Mouse (Mus musculus) intestine, embryonic 16.5 days (tissue): ENCODE measurements around the gene Timm10. TPM values are rescaled to one million over a fixed set of nuclear protein-coding genes. Genes with fewer than 3 reads are reported as not detected.

ENCODE experiments used
- ATAC-seq: fragments of 200-750 bp; cut with Nextera tagmentation; 2 replicates; pipeline ENCODE4 v1.8.0; 2017; ENCODE audit warnings: moderate TSS enrichment, moderate library complexity
- H3K27ac ChIP-seq: fragments of 300-500 bp; sonication (generic); 2 replicates; pipeline ENCODE4 v1.5.1; 2014; ENCODE audit warnings: mild to moderate bottlenecking, low read length
- H3K27me3 ChIP-seq: fragments of 300-500 bp; sonication (generic); replicated peaks from 2 replicates; pipeline ENCODE4 v1.6.1; 2014; ENCODE audit warnings: low read length, control low read depth, mixed read lengths; ENCODE audit not compliant: control insufficient read depth, insufficient read depth
- H3K36me3 ChIP-seq: fragments of 300-500 bp; sonication (generic); 2 replicates; pipeline ENCODE4 v1.6.1; 2014; ENCODE audit warnings: low read length, control low read depth; ENCODE audit not compliant: control insufficient read depth, insufficient read depth
- H3K4me1 ChIP-seq: fragments of 300-500 bp; sonication (generic); 2 replicates; pipeline ENCODE4 v1.6.1; 2014; ENCODE audit warnings: low read length, control low read depth, mixed read lengths; ENCODE audit not compliant: control insufficient read depth, insufficient read depth
- H3K4me2 ChIP-seq: fragments of 300-500 bp; sonication (generic); 2 replicates; pipeline ENCODE4 v1.6.1; 2014; ENCODE audit warnings: low read depth, low read length, control low read depth
- H3K4me3 ChIP-seq: fragments of 300-500 bp; sonication (generic); 2 replicates; pipeline ENCODE4 v1.5.1; 2014; ENCODE audit warnings: mild to moderate bottlenecking, low read length
- H3K9ac ChIP-seq: fragments of 300-500 bp; sonication (generic); 2 replicates; pipeline ENCODE4 v1.6.1; 2014; ENCODE audit warnings: low read depth, low read length
- H3K9me3 ChIP-seq: fragments of 300-500 bp; sonication (generic); 2 replicates; pipeline ENCODE4 v1.6.1; 2016; ENCODE audit warnings: low read length, control low read depth; ENCODE audit not compliant: control insufficient read depth
- WGBS: fragments of 180-500 bp; shearing (Covaris S2); extraction: QIAGEN DNeasy Blood & Tissue Kit; methylation state at CpG from one replicate; pipeline ENCODE4 v1.1.7; 2014; 5-methylcytosine and 5-hydroxymethylcytosine counted together
- polyA plus RNA-seq: library from polyadenylated mRNA; unstranded; fragments of >200 nt; fragmentation: Nextera tagmentation; extraction: Ambion mirVana; gene quantifications from 2 replicates; pipeline ENCODE4 v1.2.1, GENCODE M21; 2015

Gene Timm10
- polyA plus RNA-seq, 1 experiment from 2014 or later = 59.7 TPM

DNA sequence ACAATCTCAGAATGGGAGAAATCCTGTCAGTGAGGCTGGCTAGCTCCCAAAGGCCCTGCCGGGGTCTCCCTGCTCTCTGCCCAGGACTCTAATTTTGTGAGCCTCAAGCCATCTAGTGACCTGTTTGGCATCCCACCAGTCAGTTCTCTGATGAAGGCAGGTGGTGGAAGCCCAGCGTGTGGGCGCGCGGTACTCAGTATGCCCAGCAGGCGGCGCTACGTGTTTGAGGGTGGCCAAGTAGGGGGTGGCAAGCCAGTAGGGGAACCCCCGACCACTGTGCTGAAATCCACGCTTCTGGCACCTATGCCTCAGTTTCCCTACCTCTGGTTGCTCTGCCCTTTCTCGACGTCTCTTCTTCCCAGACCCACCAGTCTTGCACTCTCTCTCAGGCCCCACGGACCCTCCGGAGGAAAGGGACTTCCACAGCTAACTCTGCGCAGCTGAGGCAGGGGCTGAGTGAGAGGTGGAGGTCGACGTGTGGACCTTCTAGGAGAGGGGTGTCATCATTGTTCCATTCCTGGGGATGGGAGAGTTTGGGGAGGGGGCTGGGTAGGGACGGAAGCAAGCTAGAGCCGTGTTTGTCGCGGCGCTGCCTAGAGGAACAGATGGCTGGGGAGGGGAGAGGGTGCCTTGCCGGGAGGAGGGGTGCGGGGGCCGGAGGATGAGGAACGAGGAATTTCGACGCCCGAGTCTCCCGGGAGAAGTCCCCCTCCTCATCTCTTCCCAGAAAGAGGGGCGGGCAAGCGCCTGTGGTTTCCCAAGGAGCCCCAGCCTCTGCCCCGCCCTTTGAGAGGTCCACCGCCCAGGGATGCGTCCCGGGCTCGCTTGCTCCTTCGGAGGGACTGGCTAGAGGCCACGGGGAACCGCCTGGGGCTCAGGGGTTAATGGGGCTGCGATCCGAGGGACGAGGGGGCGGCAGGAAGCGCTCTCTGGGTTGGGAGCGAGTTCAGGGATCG, 39.1 kb downstream of the Timm10 start:
- H3K4me2 ChIP-seq = peak overlapping the region; percentile 78
- H3K27ac ChIP-seq = no peak overlapping the region
- H3K4me1 ChIP-seq = peaks cover 11% of the 10 kb centered on the region
- H3K36me3 ChIP-seq = peaks cover 4% of the 10 kb centered on the region
- no peaks in the 10 kb centered on the region for H3K9me3 ChIP-seq
- peak overlapping the region; percentile 40 for H3K4me3 ChIP-seq
- WGBS = 2% methylated on average over 46 of the region's 47 CpGs
- peak; percentile 52 for ATAC-seq
- H3K9ac ChIP-seq = peak overlapping the region; percentile 62
- H3K27me3 ChIP-seq = peaks cover 35% of the 10 kb centered on the region

DNA sequence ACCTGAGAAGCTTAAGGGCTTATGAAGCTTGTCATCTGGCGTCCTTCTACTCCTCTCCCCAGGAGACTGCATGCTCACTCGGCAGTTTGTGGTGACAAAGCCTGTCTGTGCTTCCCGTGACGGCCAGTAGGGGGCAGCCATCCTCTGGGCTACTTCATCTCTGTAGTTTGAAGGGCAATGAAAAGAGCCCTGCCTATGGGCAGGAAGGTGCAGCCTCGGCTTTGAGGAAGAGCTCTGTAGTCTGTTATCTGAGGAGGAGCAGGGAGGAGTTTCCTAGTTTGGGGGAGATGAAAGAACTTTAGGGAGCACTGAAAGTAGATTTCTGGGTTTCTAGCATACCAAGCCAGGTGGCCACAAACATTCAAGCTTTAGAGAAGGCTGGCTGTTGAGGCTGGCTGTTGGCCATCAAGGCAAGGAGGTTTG, 41.7 kb downstream of the Timm10 start:
- Histone ChIP-seq H3K9me3 (no peaks in the 10 kb centered on the region), H3K4me1 (peaks cover 20% of the 10 kb centered on the region), H3K27ac (no peak overlapping the region), H3K27me3 (peaks cover 60% of the 10 kb centered on the region), H3K4me3 (no peak overlapping the region), H3K9ac (no peak overlapping the region), H3K36me3 (no peaks in the 10 kb centered on the region), H3K4me2 (no peak overlapping the region)
- WGBS = 8% methylated on average over 5 of the region's 5 CpGs
- ATAC-seq = no peak

DNA sequence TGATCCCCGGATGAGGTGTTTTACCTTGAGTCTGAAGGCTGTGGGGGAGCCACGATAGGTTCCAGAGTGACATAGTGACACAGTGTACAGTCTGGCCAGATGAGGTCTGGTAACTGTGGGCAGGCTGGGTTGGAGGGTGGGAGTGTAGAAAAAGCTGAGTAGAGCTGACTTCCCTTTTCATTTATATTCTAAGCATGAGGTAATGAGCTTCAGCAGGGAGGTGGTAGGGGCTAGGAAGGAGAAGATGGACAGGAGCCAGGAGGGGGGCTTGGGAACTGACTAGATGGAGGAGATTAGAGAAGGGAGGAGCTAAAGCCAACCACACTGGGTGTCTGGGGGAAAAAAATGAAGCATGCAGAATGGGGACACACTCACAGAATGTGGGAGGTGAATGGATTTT, 42.2 kb downstream of the Timm10 start:
- H3K4me3 ChIP-seq = no peak overlapping the region
- no peaks in the 10 kb centered on the region for H3K36me3 ChIP-seq
- H3K9me3 ChIP-seq = no peaks in the 10 kb centered on the region
- 60% methylated on average over 2 of the region's 2 CpGs for WGBS
- no peak overlapping the region for H3K4me2 ChIP-seq
- H3K4me1 ChIP-seq = peaks cover 20% of the 10 kb centered on the region
- no peak overlapping the region for H3K27ac ChIP-seq
- ATAC-seq = no peak
- H3K9ac ChIP-seq = no peak overlapping the region
- H3K27me3 ChIP-seq = peaks cover 64% of the 10 kb centered on the region

DNA sequence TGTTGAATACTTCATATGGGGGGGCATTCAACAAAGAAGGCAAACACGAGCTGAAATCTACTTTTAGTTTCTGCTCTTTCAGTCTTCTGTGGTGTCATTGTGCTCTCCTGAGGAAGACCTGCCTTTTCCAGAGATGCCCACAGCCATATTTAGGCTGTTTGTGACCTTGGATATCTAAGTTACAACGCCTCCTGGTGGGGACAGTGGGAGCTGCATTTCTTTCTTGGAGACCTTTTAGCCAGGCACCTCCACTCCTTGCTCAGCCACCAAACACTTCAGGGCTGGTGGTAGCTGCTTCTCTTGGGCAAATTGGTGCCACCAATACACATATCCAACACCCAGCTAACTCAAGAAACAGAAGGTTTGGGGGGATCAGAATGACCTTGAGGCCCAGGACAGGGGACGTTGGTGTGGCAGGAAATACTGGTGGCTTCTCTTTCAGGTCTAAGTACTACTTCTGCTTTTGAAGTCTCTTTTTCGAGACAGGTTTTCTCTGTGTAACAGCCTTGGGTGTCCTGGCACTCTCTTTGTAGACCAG, 43.9 kb downstream of the Timm10 start:
- H3K36me3 ChIP-seq = no peaks in the 10 kb centered on the region
- 64% methylated on average over 4 of the region's 4 CpGs for WGBS
- ATAC-seq = no peak
- H3K9ac ChIP-seq = no peak overlapping the region
- H3K27ac ChIP-seq = no peak overlapping the region
- no peak overlapping the region for H3K4me3 ChIP-seq
- no peaks in the 10 kb centered on the region for H3K9me3 ChIP-seq
- peaks cover 78% of the 10 kb centered on the region for H3K27me3 ChIP-seq
- peaks cover 17% of the 10 kb centered on the region for H3K4me1 ChIP-seq
- H3K4me2 ChIP-seq = no peak overlapping the region

DNA sequence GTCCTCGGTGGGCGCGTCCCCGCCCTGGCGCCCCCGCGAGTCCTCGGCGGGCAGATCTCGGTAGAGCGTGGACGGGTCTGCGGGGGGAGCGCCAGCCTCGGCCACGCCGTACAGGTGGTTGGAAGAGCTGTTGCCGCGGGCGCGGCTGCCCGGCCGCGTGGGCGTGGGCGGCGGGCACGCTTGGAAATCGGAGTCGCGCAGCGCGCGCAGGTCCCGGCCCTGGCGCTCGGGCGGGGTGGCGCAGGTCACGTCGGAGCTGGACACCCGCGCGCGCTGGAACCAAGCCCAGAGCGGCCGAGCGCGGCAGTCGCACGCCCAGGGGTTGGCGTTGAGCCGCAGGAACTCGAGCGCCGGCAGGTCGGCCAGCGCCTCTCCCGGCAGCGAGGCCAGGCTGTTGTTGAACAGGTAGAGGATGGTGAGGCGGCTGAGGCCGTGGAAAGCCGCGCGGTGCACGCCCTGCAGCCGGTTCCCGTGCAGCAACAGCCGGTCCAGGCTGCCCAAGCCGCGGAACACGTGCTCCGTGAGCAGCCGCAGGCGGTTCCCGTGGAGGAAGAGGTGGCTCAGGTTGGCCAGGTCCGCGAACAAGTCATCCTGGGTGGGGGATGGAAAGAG, 45.4 kb downstream of the Timm10 start:
- 2% methylated on average over 71 of the region's 78 CpGs for WGBS
- H3K36me3 ChIP-seq = no peaks in the 10 kb centered on the region
- peaks cover 68% of the 10 kb centered on the region for H3K27me3 ChIP-seq
- peaks cover 9% of the 10 kb centered on the region for H3K4me1 ChIP-seq
- H3K4me3 ChIP-seq = peak overlapping the region; percentile 55
- peak overlapping the region; percentile 55 for H3K9ac ChIP-seq
- no peak overlapping the region for H3K27ac ChIP-seq
- H3K9me3 ChIP-seq = no peaks in the 10 kb centered on the region
- peak; percentile 63 for ATAC-seq
- H3K4me2 ChIP-seq = peak overlapping the region; percentile 97

DNA sequence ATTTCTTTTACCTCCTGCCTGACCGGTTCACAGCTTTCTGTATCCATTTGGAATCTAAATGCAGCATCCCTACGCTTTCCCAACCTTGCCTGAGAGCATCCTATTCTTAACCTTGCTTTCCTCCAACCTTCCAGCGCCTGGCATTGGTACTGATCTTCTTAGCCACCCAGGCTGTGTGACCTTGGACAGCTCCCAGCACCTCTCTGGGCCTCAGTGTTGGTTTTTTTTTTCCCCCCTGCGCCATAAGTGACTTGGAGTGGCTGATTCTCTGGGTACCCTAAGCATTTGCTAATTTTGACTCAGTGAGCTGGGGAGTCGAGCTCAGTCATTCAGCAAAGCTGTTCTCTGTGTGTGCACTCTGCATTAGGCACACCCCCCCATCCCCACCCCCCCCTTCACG, 49.0 kb downstream of the Timm10 start:
- Histone ChIP-seq H3K36me3 (no peaks in the 10 kb centered on the region), H3K9me3 (no peaks in the 10 kb centered on the region), H3K27me3 (peaks cover 49% of the 10 kb centered on the region), H3K4me2 (no peak overlapping the region), H3K4me1 (peaks cover 9% of the 10 kb centered on the region), H3K4me3 (no peak overlapping the region), H3K27ac (no peak overlapping the region), H3K9ac (no peak overlapping the region)
- WGBS = 50% methylated on average over 6 of the region's 6 CpGs
- ATAC-seq = no peak

Other genes with a start within 250 kb of the Timm10 start
- 57.2 and 64.1 TPM in 2 replicates for gene Ctnnd1, start 176.2 kb upstream of the Timm10 start, polyA plus RNA-seq
- 0.07 and 0.12 TPM in 2 replicates for gene Btbd18, start 167.9 kb upstream of the Timm10 start, polyA plus RNA-seq
- 184 and 206 TPM in 2 replicates for gene Selenoh, start 156.2 kb upstream of the Timm10 start, polyA plus RNA-seq
- gene Gm28635, start 149.0 kb upstream of the Timm10 start, polyA plus RNA-seq = not detected in 2 replicates
- 29.0 and 31.6 TPM in 2 replicates for gene Med19, start 148.6 kb upstream of the Timm10 start, polyA plus RNA-seq
- 151 and 163 TPM in 2 replicates for gene Tmx2, start 147.9 kb upstream of the Timm10 start, polyA plus RNA-seq
- gene Zdhhc5, start 111.8 kb upstream of the Timm10 start, polyA plus RNA-seq = 18.3 and 23.4 TPM in 2 replicates
- gene Clp1, start 99.6 kb upstream of the Timm10 start, polyA plus RNA-seq = 28.3 and 28.4 TPM in 2 replicates
- gene Ypel4, start 92.9 kb upstream of the Timm10 start, polyA plus RNA-seq = 4.3 and 6.0 TPM in 2 replicates
- gene Gm19426, start 83.3 kb upstream of the Timm10 start, polyA plus RNA-seq = 5.1 and 5.4 TPM in 2 replicates
- 62.5 and 62.6 TPM in 2 replicates for gene Serping1, start 51.6 kb upstream of the Timm10 start, polyA plus RNA-seq
- 47.5 and 49.9 TPM in 2 replicates for gene Ube2l6, start 28.2 kb upstream of the Timm10 start, polyA plus RNA-seq
- gene Smtnl1, start 4.3 kb upstream of the Timm10 start, polyA plus RNA-seq = 0.10 and 0.17 TPM in 2 replicates
- 12.8 and 14.6 TPM in 2 replicates for gene Slc43a1, start 11.9 kb downstream of the Timm10 start, polyA plus RNA-seq
- gene Rtn4rl2, start 59.7 kb downstream of the Timm10 start, polyA plus RNA-seq = 0.57 and 0.61 TPM in 2 replicates
- gene Slc43a3, start 109.6 kb downstream of the Timm10 start, polyA plus RNA-seq = 43.7 and 47.7 TPM in 2 replicates
- 1.0 TPM in 1 of 2 replicates, not detected in the other for gene Prg2, start 153.5 kb downstream of the Timm10 start, polyA plus RNA-seq
- gene Prg3, start 161.2 kb downstream of the Timm10 start, polyA plus RNA-seq = not detected in 2 replicates
- 212 and 244 TPM in 2 replicates for gene Ssrp1, start 210.2 kb downstream of the Timm10 start, polyA plus RNA-seq
- gene P2rx3, start 210.5 kb downstream of the Timm10 start, polyA plus RNA-seq = 1.1 and 1.3 TPM in 2 replicates
- gene Tnks1bp1, start 221.0 kb downstream of the Timm10 start, polyA plus RNA-seq = 34.4 and 36.8 TPM in 2 replicates